Mouse (Mus musculus): ENCODE results near the gene S100z. TPM values are rescaled to one million over a fixed set of nuclear protein-coding genes. Genes with fewer than 3 reads are reported as not detected.

Gene S100z
- 1.9 and 2.1 TPM in 2 replicates for polyA plus RNA-seq (2014; fragmentation: Nextera tagmentation; extraction: Ambion mirVana)

DNA sequence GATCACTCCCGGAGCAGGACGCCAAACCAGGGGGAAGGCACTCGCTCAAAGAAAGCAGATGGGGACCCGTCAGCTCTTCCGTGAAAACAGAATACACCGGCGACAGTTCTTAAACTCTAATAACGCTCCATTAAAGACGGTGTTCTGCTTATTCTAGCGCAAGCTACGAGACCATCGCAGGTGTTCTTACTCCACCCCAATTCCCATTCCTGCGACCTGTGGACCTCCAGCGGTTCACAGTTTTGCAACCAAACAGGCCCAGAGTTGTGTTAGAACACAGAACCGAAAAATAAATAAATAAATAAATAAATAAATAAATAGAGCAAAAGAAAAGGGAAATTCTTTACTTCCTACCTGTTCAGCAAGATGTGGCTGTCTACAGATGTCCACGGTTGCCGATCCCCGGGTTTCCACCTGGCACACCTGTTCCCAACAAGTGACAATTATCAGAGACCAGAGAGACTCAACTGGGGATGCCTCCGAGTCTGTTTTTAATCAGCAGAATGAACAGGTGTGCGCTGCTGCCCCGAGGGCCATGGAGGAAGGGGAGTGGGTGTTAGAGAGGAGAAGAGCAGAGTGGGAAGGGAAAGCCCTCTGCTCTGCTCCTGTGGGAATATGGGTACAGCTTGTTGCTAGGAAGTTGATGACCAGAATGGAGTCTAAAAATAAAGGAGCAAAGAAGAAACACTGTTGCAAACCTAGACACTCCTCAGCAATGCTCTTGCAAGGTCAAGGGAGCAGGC is at the start of gene S100z:
S100z (minus strand) TSS at position 51 of the 743 bp plus-strand sequence.
- DNase-seq (ENCODE audit: low spot score) (no peak), ATAC-seq (replicated peaks; ENCODE audit: insufficient number of reproducible peaks, low FRiP score, low TSS enrichment, low read depth) (no peak)
- no peaks in the 10 kb centered on the region for H3K27me3 ChIP-seq (ENCODE audit: control insufficient read depth, insufficient read depth, low read length)
- H3K9me3 ChIP-seq (replicated peaks; ENCODE audit: control insufficient read depth, low read length) = no peaks in the 10 kb centered on the region
- no peak within 1 kb of the TSS for H3K27ac ChIP-seq (replicated peaks; ENCODE audit: low read depth, low read length)
- H3K36me3 ChIP-seq (replicated peaks; ENCODE audit: control insufficient read depth, insufficient read depth, low read depth, low read length) = no peaks in the 10 kb centered on the region
- no peak within 1 kb of the TSS for H3K4me3 ChIP-seq (ENCODE audit: low read depth, low read length)
- 86% methylated on average over 21 of the region's 21 CpGs for WGBS
- H3K4me2 ChIP-seq (ENCODE audit: low read depth, low read length) = no peak within 1 kb of the TSS
- H3K9ac ChIP-seq (replicated peaks; ENCODE audit: low read length) = no peak within 1 kb of the TSS
- no peaks in the 10 kb centered on the region for H3K4me1 ChIP-seq (ENCODE audit: control insufficient read depth, insufficient read depth, low read length)

- Histone ChIP-seq H3K27ac (replicated peaks; ENCODE audit: low read depth, low read length) (no peak within 1 kb of the TSS), H3K9me3 (replicated peaks; ENCODE audit: control insufficient read depth, low read length) (no peaks in the 10 kb centered on the region), H3K9ac (replicated peaks; ENCODE audit: low read length) (peak within 1 kb of the TSS; percentile 32), H3K4me1 (ENCODE audit: control insufficient read depth, insufficient read depth, low read length) (peaks cover 4% of the 10 kb centered on the region; the same call in 1 of the 2 replicates), H3K4me3 (ENCODE audit: low read depth, low read length) (peak within 1 kb of the TSS; percentile 37), H3K27me3 (ENCODE audit: control insufficient read depth, insufficient read depth, low read length) (peaks cover 27% of the 10 kb centered on the region), H3K36me3 (replicated peaks; ENCODE audit: control insufficient read depth, insufficient read depth, low read depth, low read length) (no peaks in the 10 kb centered on the region), H3K4me2 (ENCODE audit: low read depth, low read length) (peak within 1 kb of the TSS; percentile 61)
- DNase-seq (ENCODE audit: low spot score) = peak; percentile 63
- under 1% methylated on average over 54 of the region's 54 CpGs for WGBS
- peak; percentile 68 for ATAC-seq (replicated peaks; ENCODE audit: insufficient number of reproducible peaks, low FRiP score, low TSS enrichment, low read depth)
Measured at GRCm38 (mm10) chr13:95524674-95525491, 46.4 kb upstream of the S100z start, which contains the start of gene F2rl1. TSS of gene F2rl1 (minus strand) at chr13:95525227.

DNA sequence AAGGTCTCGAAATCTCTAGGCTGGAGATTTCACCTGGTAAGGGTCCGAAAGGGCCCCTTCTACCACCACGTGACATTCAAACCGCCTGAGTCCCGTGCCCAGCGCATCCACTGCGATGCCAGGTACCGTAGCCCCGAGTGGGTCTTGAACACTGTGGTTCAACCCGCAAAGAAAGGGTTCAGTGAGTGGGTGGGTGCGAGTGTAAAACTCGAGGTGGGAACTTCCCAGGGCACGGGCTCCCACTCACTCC is 45.8 kb upstream of the S100z start:
- Histone ChIP-seq H3K4me1 (ENCODE audit: control insufficient read depth, insufficient read depth, low read length) (peaks cover 4% of the 10 kb centered on the region; the same call in 1 of the 2 replicates), H3K27ac (replicated peaks; ENCODE audit: low read depth, low read length) (no peak overlapping the region), H3K4me2 (ENCODE audit: low read depth, low read length) (peak overlapping the region; percentile 61), H3K27me3 (ENCODE audit: control insufficient read depth, insufficient read depth, low read length) (peaks cover 27% of the 10 kb centered on the region), H3K9me3 (replicated peaks; ENCODE audit: control insufficient read depth, low read length) (no peaks in the 10 kb centered on the region), H3K9ac (replicated peaks; ENCODE audit: low read length) (peak overlapping the region; percentile 30; the same call in 1 of the 2 replicates), H3K4me3 (ENCODE audit: low read depth, low read length) (peak overlapping the region; percentile 37), H3K36me3 (replicated peaks; ENCODE audit: control insufficient read depth, insufficient read depth, low read depth, low read length) (no peaks in the 10 kb centered on the region)
- ATAC-seq (replicated peaks; ENCODE audit: insufficient number of reproducible peaks, low FRiP score, low TSS enrichment, low read depth) (peak; percentile 41; the same call in 1 of the 2 replicates), DNase-seq (ENCODE audit: low spot score) (no peak)
- WGBS = under 1% methylated on average over 13 of the region's 13 CpGs

DNA sequence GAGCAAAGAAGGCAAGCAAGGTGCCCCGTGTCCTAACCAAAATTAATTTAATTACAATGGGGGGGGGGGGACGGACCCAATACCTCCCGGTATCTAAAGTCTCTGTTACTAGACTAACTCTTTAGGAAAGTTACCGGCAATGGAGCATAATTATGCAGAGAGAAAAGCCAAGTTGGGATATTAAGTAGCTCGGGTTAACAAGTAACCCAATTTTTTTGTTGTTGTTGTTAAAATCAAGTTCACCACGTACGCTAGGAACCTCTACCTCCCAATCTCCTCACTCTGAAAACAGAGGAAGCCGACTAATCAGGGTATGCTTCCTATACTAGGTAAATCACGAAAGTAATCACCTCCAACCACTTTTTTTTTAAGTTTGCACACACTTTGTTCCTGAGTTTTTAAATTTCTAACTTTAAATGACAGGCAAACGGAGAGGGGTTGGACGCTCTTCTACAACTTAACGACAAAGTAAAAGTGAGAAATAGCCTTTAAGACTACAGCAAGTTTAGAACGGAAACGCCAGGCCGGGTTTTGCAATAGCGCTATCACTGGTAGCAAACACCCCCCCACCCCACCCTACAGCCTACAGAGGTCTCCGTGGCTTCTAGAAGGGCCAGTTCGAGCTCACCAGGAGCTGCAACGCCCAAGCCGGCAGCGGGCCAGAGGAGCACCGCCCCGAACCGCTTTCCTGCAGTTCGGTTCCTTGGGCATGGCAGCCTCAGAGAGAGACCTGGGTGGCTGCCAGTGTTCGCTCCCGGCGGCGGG is 45.3 kb upstream of the S100z start:
- H3K27me3 ChIP-seq (ENCODE audit: control insufficient read depth, insufficient read depth, low read length) = peaks cover 27% of the 10 kb centered on the region
- under 1% methylated on average over 29 of the region's 29 CpGs for WGBS
- H3K36me3 ChIP-seq (replicated peaks; ENCODE audit: control insufficient read depth, insufficient read depth, low read depth, low read length) = no peaks in the 10 kb centered on the region
- peak overlapping the region; percentile 61 for H3K4me2 ChIP-seq (ENCODE audit: low read depth, low read length)
- H3K4me3 ChIP-seq (ENCODE audit: low read depth, low read length) = peak overlapping the region; percentile 37
- H3K9me3 ChIP-seq (replicated peaks; ENCODE audit: control insufficient read depth, low read length) = no peaks in the 10 kb centered on the region
- H3K27ac ChIP-seq (replicated peaks; ENCODE audit: low read depth, low read length) = no peak overlapping the region
- H3K4me1 ChIP-seq (ENCODE audit: control insufficient read depth, insufficient read depth, low read length) = peaks cover 4% of the 10 kb centered on the region; the same call in 1 of the 2 replicates
- H3K9ac ChIP-seq (replicated peaks; ENCODE audit: low read length) = peak overlapping the region; percentile 30; the same call in 1 of the 2 replicates
- DNase-seq (ENCODE audit: low spot score) (peak; percentile 38), ATAC-seq (replicated peaks; ENCODE audit: insufficient number of reproducible peaks, low FRiP score, low TSS enrichment, low read depth) (0 out of 2 replicates have a peak, but pooled peaks have one; percentile 5)

- WGBS = 88% methylated on average over 10 of the region's 10 CpGs
- DNase-seq (ENCODE audit: low spot score) (no peak), ATAC-seq (replicated peaks; ENCODE audit: insufficient number of reproducible peaks, low FRiP score, low TSS enrichment, low read depth) (no peak)
- no peaks in the 10 kb centered on the region for H3K36me3 ChIP-seq (replicated peaks; ENCODE audit: control insufficient read depth, insufficient read depth, low read depth, low read length)
- no peak overlapping the region for H3K27ac ChIP-seq (replicated peaks; ENCODE audit: low read depth, low read length)
- no peak overlapping the region for H3K4me3 ChIP-seq (ENCODE audit: low read depth, low read length)
- H3K9me3 ChIP-seq (replicated peaks; ENCODE audit: control insufficient read depth, low read length) = no peaks in the 10 kb centered on the region
- H3K27me3 ChIP-seq (ENCODE audit: control insufficient read depth, insufficient read depth, low read length) = peaks cover 27% of the 10 kb centered on the region
- H3K9ac ChIP-seq (replicated peaks; ENCODE audit: low read length) = no peak overlapping the region
- no peak overlapping the region for H3K4me2 ChIP-seq (ENCODE audit: low read depth, low read length)
- peaks cover 4% of the 10 kb centered on the region; the same call in 1 of the 2 replicates for H3K4me1 ChIP-seq (ENCODE audit: control insufficient read depth, insufficient read depth, low read length)
Measured at GRCm38 (mm10) chr13:95522176-95522575, 43.7 kb upstream of the S100z start.

DNA sequence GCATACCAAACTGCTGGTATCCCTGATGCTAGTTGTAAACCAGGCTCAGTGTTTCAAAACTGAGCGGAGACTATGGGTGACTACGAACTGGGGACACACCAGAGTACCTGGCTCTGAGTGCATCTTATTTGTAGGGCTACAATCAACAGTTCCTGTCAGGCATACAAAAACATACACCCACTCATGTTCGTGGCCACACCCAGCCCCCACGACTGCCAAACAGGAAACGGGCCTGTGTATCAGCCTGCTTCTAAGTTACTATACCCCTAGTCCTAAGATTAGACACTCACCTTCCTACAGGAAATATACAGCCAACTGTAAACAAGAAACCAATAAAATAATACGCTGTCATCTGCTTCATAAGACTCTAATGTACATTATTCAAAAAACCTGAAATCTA is 42.5 kb upstream of the S100z start:
- 87% methylated on average over 6 of the region's 6 CpGs for WGBS
- no peak for ATAC-seq (replicated peaks; ENCODE audit: insufficient number of reproducible peaks, low FRiP score, low TSS enrichment, low read depth)

GRCm38 (mm10) chr13:95514756-95515155 is 36.2 kb upstream of the S100z start:
- ATAC-seq (replicated peaks; ENCODE audit: insufficient number of reproducible peaks, low FRiP score, low TSS enrichment, low read depth) (no peak), DNase-seq (ENCODE audit: low spot score) (no peak)
- no peaks in the 10 kb centered on the region for H3K4me1 ChIP-seq (ENCODE audit: control insufficient read depth, insufficient read depth, low read length)
- no peak overlapping the region for H3K9ac ChIP-seq (replicated peaks; ENCODE audit: low read length)
- H3K4me2 ChIP-seq (ENCODE audit: low read depth, low read length) = no peak overlapping the region
- no peak overlapping the region for H3K4me3 ChIP-seq (ENCODE audit: low read depth, low read length)
- 78% methylated on average over 4 of the region's 4 CpGs for WGBS
- no peaks in the 10 kb centered on the region for H3K27me3 ChIP-seq (ENCODE audit: control insufficient read depth, insufficient read depth, low read length)
- H3K27ac ChIP-seq (replicated peaks; ENCODE audit: low read depth, low read length) = no peak overlapping the region
- no peaks in the 10 kb centered on the region for H3K36me3 ChIP-seq (replicated peaks; ENCODE audit: control insufficient read depth, insufficient read depth, low read depth, low read length)
- H3K9me3 ChIP-seq (replicated peaks; ENCODE audit: control insufficient read depth, low read length) = no peaks in the 10 kb centered on the region

More for the DNA sequence above, 42.5 kb upstream of the S100z start:
- no peak for DNase-seq (ENCODE audit: low spot score)
- no peak overlapping the region for H3K4me3 ChIP-seq (ENCODE audit: low read depth, low read length)
- no peak overlapping the region for H3K9ac ChIP-seq (replicated peaks; ENCODE audit: low read length)
- peaks cover 20% of the 10 kb centered on the region for H3K27me3 ChIP-seq (ENCODE audit: control insufficient read depth, insufficient read depth, low read length)
- no peaks in the 10 kb centered on the region for H3K9me3 ChIP-seq (replicated peaks; ENCODE audit: control insufficient read depth, low read length)
- peaks cover 4% of the 10 kb centered on the region; the same call in 1 of the 2 replicates for H3K4me1 ChIP-seq (ENCODE audit: control insufficient read depth, insufficient read depth, low read length)
- no peak overlapping the region for H3K27ac ChIP-seq (replicated peaks; ENCODE audit: low read depth, low read length)
- H3K4me2 ChIP-seq (ENCODE audit: low read depth, low read length) = no peak overlapping the region
- no peaks in the 10 kb centered on the region for H3K36me3 ChIP-seq (replicated peaks; ENCODE audit: control insufficient read depth, insufficient read depth, low read depth, low read length)

All from embryonic facial prominence, embryonic 11.5 days (tissue).